Mouse (Mus musculus) spleen, postnatal 10 days (tissue): ENCODE results near the gene Lmx1a.

Source experiments
- DNase-seq, 2 experiments: peaks; one replicate each; pipeline ENCODE4 v3.0.0; 2021 to 2022; ENCODE audit warnings: low spot score in 2 of 2

Gene Lmx1a

DNA sequence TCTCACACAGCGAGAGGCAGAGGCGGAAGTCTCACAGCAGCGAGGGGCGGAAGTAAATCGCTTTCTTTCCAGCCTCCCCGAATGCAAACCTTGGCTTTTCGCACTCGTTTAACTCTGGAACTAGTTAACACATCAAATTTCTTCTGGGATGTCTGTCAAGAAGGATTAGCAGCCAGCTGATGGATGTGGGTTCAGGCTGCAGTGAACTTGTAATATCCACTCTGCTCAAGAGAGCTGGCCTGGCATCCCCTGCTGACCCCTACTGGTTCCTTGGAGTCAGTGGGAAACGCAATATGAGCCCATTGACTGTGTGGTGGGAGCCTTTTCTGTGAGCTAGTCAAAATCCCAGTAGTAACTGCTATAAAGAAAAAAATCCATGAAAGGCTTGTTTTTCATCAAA lies 199.8 kb downstream of the Lmx1a start:
- no peak for DNase-seq

DNA sequence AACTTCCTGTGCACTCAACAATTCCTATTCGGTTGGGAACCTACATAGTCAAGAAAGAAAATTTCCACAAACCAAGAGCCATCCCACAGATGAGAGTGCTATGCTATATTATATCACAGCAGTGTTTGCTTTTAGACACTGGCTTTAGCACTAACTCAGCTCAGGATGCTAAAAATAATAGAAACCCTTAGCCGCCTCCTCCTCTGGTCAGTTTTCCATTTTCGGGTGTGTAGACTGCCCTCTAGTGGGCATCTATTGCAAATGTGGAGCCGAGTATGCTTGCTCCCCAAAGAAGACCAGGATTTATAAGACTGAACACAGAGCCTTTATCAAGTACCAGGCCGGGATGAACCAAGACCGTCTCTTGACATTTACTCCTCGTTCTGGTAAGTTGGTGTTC lies 207.2 kb downstream of the Lmx1a start:
- no peak for DNase-seq
